Mouse (Mus musculus) neural tube, embryonic 12.5 days (tissue): ENCODE results near the gene Rab8b. TPM values are rescaled to one million over a fixed set of nuclear protein-coding genes. Genes with fewer than 3 reads are reported as not detected.
"Not testable (repeated sequence)": the region's sequence is repeated elsewhere in the genome, so short reads cannot be mapped to it uniquely, and the experiment has no call there.

Source experiments
- ATAC-seq: fragments of 200-750 bp; cut with Nextera tagmentation; 2 replicates; pipeline ENCODE4 v1.8.0; 2017; ENCODE audit warnings: low read depth, mild to moderate bottlenecking, moderate TSS enrichment, moderate library complexity; ENCODE audit not compliant: low FRiP score
- H3K27ac ChIP-seq: fragments of 300-500 bp; sonication (generic); 2 replicates; pipeline ENCODE4 v1.5.1; 2016
- H3K27me3 ChIP-seq: fragments of 300-500 bp; sonication (generic); replicated peaks from 2 replicates; pipeline ENCODE4 v1.6.1; 2016; ENCODE audit warnings: mild to moderate bottlenecking
- H3K36me3 ChIP-seq: fragments of 300-500 bp; sonication (generic); 2 replicates; pipeline ENCODE4 v1.6.1; 2016; ENCODE audit warnings: mild to moderate bottlenecking
- H3K4me1 ChIP-seq: fragments of 300-500 bp; sonication (generic); 2 replicates; pipeline ENCODE4 v1.6.1; 2016
- H3K4me2 ChIP-seq: fragments of 300-500 bp; sonication (generic); replicated peaks from 2 replicates; pipeline ENCODE4 v1.6.1; 2016; ENCODE audit warnings: mild to moderate bottlenecking
- H3K4me3 ChIP-seq: fragments of 300-500 bp; sonication (generic); 2 replicates; pipeline ENCODE4 v1.5.1; 2016
- H3K9ac ChIP-seq: fragments of 300-500 bp; sonication (generic); 2 replicates; pipeline ENCODE4 v1.6.1; 2016; ENCODE audit warnings: mild to moderate bottlenecking
- H3K9me3 ChIP-seq: fragments of 300-500 bp; sonication (generic); 2 replicates; pipeline ENCODE4 v1.6.1; 2016; ENCODE audit warnings: mild to moderate bottlenecking
- WGBS: fragments of 180-500 bp; shearing (Covaris S2); methylation state at CpG from one replicate; pipeline ENCODE4 v1.1.7; 2016; 5-methylcytosine and 5-hydroxymethylcytosine counted together
- polyA plus RNA-seq: library from polyadenylated mRNA; unstranded; fragments of >200 nt; fragmentation: Nextera tagmentation; extraction: Ambion mirVana; gene quantifications from 2 replicates; pipeline ENCODE4 v1.2.1, GENCODE M21; 2016

Rab8b gene
- polyA plus RNA-seq, 1 experiment from 2014 or later = 32.0 TPM

GRCm38 (mm10) chr9:66820996-66821395 is 98.5 kb downstream of the Rab8b start:
- H3K9me3 ChIP-seq = no peaks in the 10 kb centered on the region
- no peak overlapping the region for H3K4me2 ChIP-seq
- H3K27ac ChIP-seq = no peak overlapping the region
- H3K9ac ChIP-seq = no peak overlapping the region
- H3K4me1 ChIP-seq = no peaks in the 10 kb centered on the region
- no peak for ATAC-seq
- H3K4me3 ChIP-seq = no peak overlapping the region
- H3K36me3 ChIP-seq = no peaks in the 10 kb centered on the region
- WGBS = 83% methylated on average over 5 of the region's 5 CpGs
- H3K27me3 ChIP-seq = no peaks in the 10 kb centered on the region

- Histone ChIP-seq H3K9ac (no peak overlapping the region), H3K27me3 (no peaks in the 10 kb centered on the region), H3K4me1 (no peaks in the 10 kb centered on the region), H3K4me2 (no peak overlapping the region), H3K9me3 (no peaks in the 10 kb centered on the region), H3K36me3 (no peaks in the 10 kb centered on the region), H3K27ac (no peak overlapping the region), H3K4me3 (no peak overlapping the region)
- 18% methylated on average over 2 of the region's 2 CpGs for WGBS
- ATAC-seq = no peak
Measured at GRCm38 (mm10) chr9:66813392-66813791, 106.1 kb downstream of the Rab8b start.

GRCm38 (mm10) chr9:66805951-66806350 is 113.5 kb downstream of the Rab8b start:
- not testable (repeated sequence) for H3K4me1 ChIP-seq, ATAC-seq, H3K9me3 ChIP-seq, H3K36me3 ChIP-seq, H3K27ac ChIP-seq
- H3K9ac ChIP-seq = 0 out of 2 replicates have a peak overlapping the region, but pooled peaks have one; percentile 48
- peak overlapping the region; percentile 55 for H3K4me2 ChIP-seq
- H3K27me3 ChIP-seq = peaks cover 19% of the 10 kb centered on the region
- peak overlapping the region; percentile 29 for H3K4me3 ChIP-seq
- under 1% methylated on average over 31 of the region's 37 CpGs for WGBS

GRCm38 (mm10) chr9:66801947-66802346 is 117.5 kb downstream of the Rab8b start:
- no peak overlapping the region for H3K4me3 ChIP-seq
- WGBS = 52% methylated on average over 12 of the region's 12 CpGs
- no peak overlapping the region for H3K9ac ChIP-seq
- ATAC-seq = no peak
- H3K9me3 ChIP-seq = no peaks in the 10 kb centered on the region
- H3K27me3 ChIP-seq = peaks cover 16% of the 10 kb centered on the region
- H3K27ac ChIP-seq = no peak overlapping the region
- no peaks in the 10 kb centered on the region for H3K36me3 ChIP-seq
- no peak overlapping the region for H3K4me2 ChIP-seq
- H3K4me1 ChIP-seq = no peaks in the 10 kb centered on the region

GRCm38 (mm10) chr9:66796739-66797138 is 122.7 kb downstream of the Rab8b start, which contains the start of gene Gm10647:
Gm10647 (plus strand) TSS chr9:66797039.
- H3K9me3 ChIP-seq = no peaks in the 10 kb centered on the region
- peak within 1 kb of the TSS; percentile 86 for H3K9ac ChIP-seq
- 0 out of 2 replicates have a peak, but pooled peaks cover 3% of the 10 kb centered on the region for H3K27me3 ChIP-seq
- H3K4me3 ChIP-seq = peak within 1 kb of the TSS; percentile 68
- ATAC-seq = no peak
- H3K36me3 ChIP-seq = no peaks in the 10 kb centered on the region
- H3K4me1 ChIP-seq = peaks cover 9% of the 10 kb centered on the region; the same call in 1 of the 2 replicates
- peak within 1 kb of the TSS; percentile 74 for H3K4me2 ChIP-seq
- 77% methylated on average over 5 of the region's 5 CpGs for WGBS
- H3K27ac ChIP-seq = no peak within 1 kb of the TSS

GRCm38 (mm10) chr9:66795464-66796324 is 123.8 kb downstream of the Rab8b start, which contains the start of gene Aph1b:
Aph1b (minus strand) TSS chr9:66795490.
- H3K27me3 ChIP-seq = no peaks in the 10 kb centered on the region
- WGBS = under 1% methylated on average over 42 of the region's 42 CpGs
- ATAC-seq = peak; percentile 99
- no peaks in the 10 kb centered on the region for H3K9me3 ChIP-seq
- no peaks in the 10 kb centered on the region for H3K36me3 ChIP-seq
- peaks cover 9% of the 10 kb centered on the region; the same call in 1 of the 2 replicates for H3K4me1 ChIP-seq
- H3K9ac ChIP-seq = peak within 1 kb of the TSS; percentile 86
- peak within 1 kb of the TSS; percentile 68 for H3K4me3 ChIP-seq
- peak within 1 kb of the TSS; percentile 74 for H3K4me2 ChIP-seq
- peak within 1 kb of the TSS; percentile 77; the same call in 1 of the 2 replicates for H3K27ac ChIP-seq

- Histone ChIP-seq H3K4me1 (peaks cover 9% of the 10 kb centered on the region; the same call in 1 of the 2 replicates), H3K4me3 (peak overlapping the region; percentile 68), H3K4me2 (peak overlapping the region; percentile 74), H3K9me3 (no peaks in the 10 kb centered on the region), H3K27ac (peak overlapping the region; percentile 77; the same call in 1 of the 2 replicates), H3K27me3 (no peaks in the 10 kb centered on the region), H3K9ac (peak overlapping the region; percentile 86), H3K36me3 (peaks cover 7% of the 10 kb centered on the region)
- ATAC-seq = peak; percentile 76
- 2% methylated on average over 43 of the region's 43 CpGs for WGBS
Measured at GRCm38 (mm10) chr9:66794629-66795463, 124.6 kb downstream of the Rab8b start.

Other genes starting within 250 kb of the Rab8b start
- gene Car12, start 206.0 kb downstream of the Rab8b start, polyA plus RNA-seq = 0.31 and 0.38 TPM in 2 replicates
- gene Aph1b, start 124.2 kb downstream of the Rab8b start, polyA plus RNA-seq = 16.5 and 18.0 TPM in 2 replicates
- gene Gm10647, start 122.6 kb downstream of the Rab8b start, polyA plus RNA-seq = 0.24 and 0.38 TPM in 2 replicates
- gene Aph1c, start 85.0 kb downstream of the Rab8b start, polyA plus RNA-seq = 2.0 and 2.2 TPM in 2 replicates
- 462 and 496 TPM in 2 replicates for gene Rps27l, start 26.4 kb upstream of the Rab8b start, polyA plus RNA-seq
- gene Lactb, start 55.8 kb upstream of the Rab8b start, polyA plus RNA-seq = 11.6 and 13.9 TPM in 2 replicates
- 300 and 315 TPM in 2 replicates for gene Tpm1, start 129.7 kb upstream of the Rab8b start, polyA plus RNA-seq